Mouse (Mus musculus) C2C12 (cell line): Measurements from ENCODE around the gene 9930111J21Rik2.
"Not testable (repeated sequence)": the region's sequence is repeated elsewhere in the genome, so short reads cannot be mapped to it uniquely, and the experiment has no call there.

Experiments
- CEBPB ChIP-seq: IDR thresholded peaks from one replicate; pipeline ENCODE4 v1.6.1; 2011; ENCODE audit warnings: low read depth, mild to moderate bottlenecking, control low read depth, moderate library complexity
- CTCF ChIP-seq: IDR thresholded peaks from one replicate; pipeline ENCODE4 v1.5.1; 2011; ENCODE audit not compliant: control insufficient read depth, insufficient read depth, insufficient read length
- MAX ChIP-seq: IDR thresholded peaks from one replicate; pipeline ENCODE4 v1.6.1; 2011; ENCODE audit warnings: mild to moderate bottlenecking, control low read depth
- MYOD1 ChIP-seq: IDR thresholded peaks from one replicate; pipeline ENCODE4 v1.6.1; 2011; ENCODE audit warnings: low read depth; ENCODE audit not compliant: control insufficient read depth, insufficient read length
- MYOG ChIP-seq: IDR thresholded peaks from one replicate; pipeline ENCODE4 v1.6.1; 2011; ENCODE audit not compliant: control insufficient read depth, insufficient read length; ENCODE audit errors: extremely low read depth
- USF1 ChIP-seq: IDR thresholded peaks from one replicate; pipeline ENCODE4 v1.6.1; 2011; ENCODE audit warnings: low read depth, mild to moderate bottlenecking, control low read depth, moderate library complexity

DNA sequence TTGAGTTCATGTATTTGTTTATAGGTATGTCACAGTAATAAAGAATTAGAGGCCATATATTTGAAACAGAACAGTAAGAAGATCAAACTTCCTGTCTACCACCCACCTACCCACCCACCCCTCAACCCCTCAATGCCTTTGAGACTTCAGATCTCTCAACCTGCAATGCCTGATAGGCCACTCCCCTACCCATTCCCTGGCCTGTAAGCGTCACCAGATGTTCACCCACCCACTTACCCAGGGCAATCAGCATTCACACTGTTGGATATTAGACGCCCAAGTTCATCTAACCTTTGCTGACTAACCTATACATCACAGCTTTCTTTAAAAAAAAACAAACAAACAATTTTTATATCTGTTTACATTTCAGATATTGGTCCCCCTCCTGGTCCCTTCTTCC is 61.1 kb downstream of the 9930111J21Rik2 start:
- not testable (repeated sequence) for TF ChIP-seq CTCF, MAX, MYOG, USF1, CEBPB, MYOD1
